In the genomic region with DNA sequence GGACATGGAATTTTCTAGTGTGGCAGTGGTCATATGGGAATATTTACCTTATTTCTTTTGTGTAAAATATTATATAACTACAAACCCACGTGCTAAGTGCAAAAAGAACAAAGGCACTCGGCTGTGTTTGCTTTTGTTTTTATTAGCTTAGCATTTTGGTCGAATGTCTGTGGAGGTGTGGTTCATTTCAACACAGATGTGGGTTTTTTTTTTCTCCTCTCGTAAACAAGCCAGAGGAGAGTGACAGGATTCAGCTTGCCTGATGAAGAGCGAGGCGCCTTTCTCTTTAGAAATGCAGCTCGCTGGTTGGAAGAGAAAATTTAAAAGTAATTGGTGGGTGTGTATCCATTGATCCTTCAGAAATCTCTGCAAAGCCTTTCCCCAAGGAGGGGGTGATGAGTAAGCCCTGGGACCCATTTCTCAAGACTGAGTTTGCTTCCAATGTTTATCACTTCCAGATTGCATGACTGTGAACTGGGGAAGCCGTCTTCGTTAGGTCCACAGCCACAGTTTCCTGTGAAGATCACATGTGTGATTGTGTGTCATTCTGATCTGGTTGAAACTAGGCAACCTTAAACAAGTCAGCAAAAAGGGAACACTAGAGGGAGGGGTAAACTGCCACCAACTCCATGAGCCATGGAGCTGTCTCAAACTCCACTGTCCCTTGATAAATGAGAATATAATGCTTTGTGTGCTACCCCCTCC, we compare ENCODE assay signal across 8 mouse cellular contexts. TPM values are rescaled to one million over a fixed set of nuclear protein-coding genes. Genes with fewer than 3 reads are reported as not detected.
A peak's percentile ranks its signal among the peaks of the same experiment; 100 is the strongest.
DNase-seq lines count a peak whose midpoint lies in the region; ATAC-seq and TF ChIP-seq lines count a peak whose summit lies in the region.

No protein-coding gene starts in this region.

- 0 out of 2 replicates have a peak, but pooled peaks have one; percentile 24 for ATAC-seq in heart, embryonic 14.5 days (ENCODE audit: insufficient number of reproducible peaks, insufficient read depth, low FRiP score, low read depth)
- ATAC-seq in limb, embryonic 13.5 days (ENCODE audit: low FRiP score, low read depth) = peak; percentile 29; the same call in 1 of the 2 replicates
- peak; percentile 25; the same call in 1 of the 2 replicates for ATAC-seq in stomach, embryonic 14.5 days (ENCODE audit: insufficient number of reproducible peaks, insufficient read depth, low FRiP score, low read depth)
- no peak for ATAC-seq in frontal cortex, adult (ENCODE audit: low TSS enrichment)

- in situ Hi-C loops in ES-E14 (cut with MboI; ENCODE audit: low sequenced_read_pairs in 2 of 2, unreplicated experiment in 2 of 2) = no loop called here

- no peaks in the 10 kb centered on the region for H3K9me3 ChIP-seq in ES-E14 (ENCODE audit: control insufficient read depth, insufficient read depth, low read depth, low read length)
- no peaks in the 10 kb centered on the region for H3K9me3 ChIP-seq in heart, embryonic 14.5 days (ENCODE audit: control insufficient read depth, low read length)
- H3K9me3 ChIP-seq in limb, embryonic 13.5 days = no peaks in the 10 kb centered on the region
- no peaks in the 10 kb centered on the region for H3K9me3 ChIP-seq in stomach, embryonic 14.5 days (ENCODE audit: control insufficient read depth, low read depth, low read length)

- no peaks in the 10 kb centered on the region for H3K27me3 ChIP-seq in heart, embryonic 14.5 days (ENCODE audit: control insufficient read depth, insufficient read depth, low read length)
- no peaks in the 10 kb centered on the region for H3K27me3 ChIP-seq in limb, embryonic 13.5 days
- no peaks in the 10 kb centered on the region for H3K27me3 ChIP-seq in stomach, embryonic 14.5 days (ENCODE audit: control insufficient read depth, insufficient read depth, low read length)

- H3K4me3 ChIP-seq in ES-E14 (ENCODE audit: insufficient read depth in 1 of 2, low read depth in 1 of 2, low read length in 2 of 2, poor library complexity in 1 of 2, severe bottlenecking in 1 of 2) = peak overlapping the region in 1 of 2 experiments; percentile 31; a peak in 2 of 4 replicates
- H3K4me3 ChIP-seq in heart, embryonic 14.5 days (ENCODE audit: control insufficient read depth in 1 of 2, insufficient read depth in 1 of 2, low read depth in 1 of 2, low read length in 2 of 2) = peak overlapping the region; percentile 35 to 47
- peak overlapping the region; percentile 52 for H3K4me3 ChIP-seq in limb, embryonic 13.5 days
- H3K4me3 ChIP-seq in stomach, embryonic 14.5 days (ENCODE audit: low read depth, low read length) = peak overlapping the region; percentile 38

- H3K4me2 ChIP-seq in heart, embryonic 14.5 days (ENCODE audit: low read length) = peak overlapping the region; percentile 60
- H3K4me2 ChIP-seq in limb, embryonic 13.5 days (replicated peaks) = peak overlapping the region; percentile 67
- H3K4me2 ChIP-seq in stomach, embryonic 14.5 days (replicated peaks; ENCODE audit: low read depth, low read length) = peak overlapping the region; percentile 39

- H3K4me1 ChIP-seq in ES-E14 (ENCODE audit: control insufficient read depth in 2 of 2, insufficient read depth in 2 of 2, low read length in 2 of 2, poor library complexity in 1 of 2) = peaks cover 8 to 10% of the 10 kb centered on the region in 2 experiments; a peak in 3 of 4 replicates
- H3K4me1 ChIP-seq in heart, embryonic 14.5 days (ENCODE audit: control insufficient read depth in 2 of 2, insufficient read depth in 2 of 2, low read length in 2 of 2) = peaks cover 7 to 16% of the 10 kb centered on the region in 2 experiments
- H3K4me1 ChIP-seq in limb, embryonic 13.5 days = peaks cover 75% of the 10 kb centered on the region
- H3K4me1 ChIP-seq in stomach, embryonic 14.5 days (ENCODE audit: control insufficient read depth, insufficient read depth, low read length) = peaks cover 23% of the 10 kb centered on the region; the same call in 1 of the 2 replicates

- H3K9ac ChIP-seq in ES-E14 (ENCODE audit: insufficient read depth, low read depth, low read length, poor library complexity, severe bottlenecking) = no peak overlapping the region
- peak overlapping the region; percentile 73 for H3K9ac ChIP-seq in heart, embryonic 14.5 days (ENCODE audit: low read length)
- peak overlapping the region; percentile 68 for H3K9ac ChIP-seq in limb, embryonic 13.5 days
- peak overlapping the region; percentile 25; the same call in 1 of the 2 replicates for H3K9ac ChIP-seq in stomach, embryonic 14.5 days (replicated peaks; ENCODE audit: low read depth, low read length)

- 44% methylated on average over 9 of the region's 9 CpGs for WGBS in heart, embryonic 14.5 days
- 4% methylated on average over 9 of the region's 9 CpGs for WGBS in limb, embryonic 13.5 days
- 15% methylated on average over 9 of the region's 9 CpGs for whole genome bisulfite sequencing in stomach, embryonic 14.5 days

- H3K27ac ChIP-seq in ES-E14 (ENCODE audit: insufficient read depth, low read depth, low read length, poor library complexity, severe bottlenecking) = no peak overlapping the region
- H3K27ac ChIP-seq in heart, embryonic 14.5 days (replicated peaks in 1 of 2; ENCODE audit: control insufficient read depth in 1 of 2, insufficient read depth in 1 of 2, low read depth in 2 of 2, low read length in 2 of 2) = peak overlapping the region; percentile 83 to 86
- peak overlapping the region; percentile 95 for H3K27ac ChIP-seq in limb, embryonic 13.5 days
- H3K27ac ChIP-seq in stomach, embryonic 14.5 days (ENCODE audit: low read length) = peak overlapping the region; percentile 91

- peak; percentile 37 for DNase-seq in B cell, adult 2 months
- DNase-seq in ES-E14 (ENCODE audit: low read depth, low spot score) = no peak
- DNase-seq in left cerebral cortex, postnatal 36 days (ENCODE audit: low spot score in 2 of 2) = no peak
- no peak for DNase-seq in urinary bladder, postnatal 4 days (ENCODE audit: low spot score in 2 of 2)

- no peaks in the 10 kb centered on the region for H3K36me3 ChIP-seq in ES-E14 (ENCODE audit: control insufficient read depth, insufficient read depth, low read length, poor library complexity, severe bottlenecking)
- H3K36me3 ChIP-seq in heart, embryonic 14.5 days (ENCODE audit: control insufficient read depth, insufficient read depth, low read length) = no peaks in the 10 kb centered on the region
- H3K36me3 ChIP-seq in limb, embryonic 13.5 days = peaks cover 9% of the 10 kb centered on the region; the same call in 1 of the 2 replicates
- H3K36me3 ChIP-seq in stomach, embryonic 14.5 days (ENCODE audit: control insufficient read depth, insufficient read depth, low read length) = no peaks in the 10 kb centered on the region

- intact Hi-C loops in left cerebral cortex, postnatal 36 days (cut with DNase I) = loop anchor here (5.0 kb wide), 1 partner anchor 47 kb away; no protein-coding TSS in a partner anchor

TF ChIP-seq in ES-E14, 5 proteins besides CTCF, POLR2A, EP300 and RAD21:
- TF ChIP-seq CHD2 (IDR thresholded peaks at IDR 0.05; ENCODE audit: low read depth, low read length) (no peak), ZNF384 (IDR thresholded peaks at IDR 0.05; ENCODE audit: low read depth, low read length) (peak; percentile 53; the same call in 1 of the 2 replicates), ZC3H11A (IDR thresholded peaks at IDR 0.05; ENCODE audit: borderline replicate concordance, low read depth, low read length) (no peak), MAFK (IDR thresholded peaks at IDR 0.05; ENCODE audit: insufficient read depth, low read depth, low read length) (no peak), HCFC1 (IDR thresholded peaks at IDR 0.05; ENCODE audit: borderline replicate concordance, insufficient read depth, low read length) (no peak)

RNA-seq across cellular contexts. Expression of gene Emp1, which starts 1.8 kb away (rescaled TPM):
- total RNA-seq in ES-E14 (2012; rRNA removed) = 49.3 and 61.3 TPM in 2 replicates
- 16.6 and 17.2 TPM in 2 replicates for polyA plus RNA-seq in heart, embryonic 14.5 days (2014; fragmentation: Nextera tagmentation; extraction: Ambion mirVana)
- polyA plus RNA-seq in limb, embryonic 13.5 days (2015; fragmentation: Nextera tagmentation; extraction: Ambion mirVana) = 123 and 127 TPM in 2 replicates
- 28.8 and 32.1 TPM in 2 replicates for polyA plus RNA-seq in stomach, embryonic 14.5 days (2014; fragmentation: Nextera tagmentation; extraction: Ambion mirVana)
- total RNA-seq in left cerebral cortex, postnatal 36 days (2021) = 1 to 10 TPM; 1.3 to 3.7 TPM

RNA-seq across cellular contexts. Expression of gene Pbp2, which starts 54.0 kb away (rescaled TPM):
- total RNA-seq in ES-E14 (2012; rRNA removed) = 0.31 TPM in 1 of 2 replicates, not detected in the other
- polyA plus RNA-seq in heart, embryonic 14.5 days (2014; fragmentation: Nextera tagmentation; extraction: Ambion mirVana) = not detected in 2 replicates
- 0.25 TPM in 1 of 2 replicates, not detected in the other for polyA plus RNA-seq in limb, embryonic 13.5 days (2015; fragmentation: Nextera tagmentation; extraction: Ambion mirVana)
- not detected in 2 replicates for polyA plus RNA-seq in stomach, embryonic 14.5 days (2014; fragmentation: Nextera tagmentation; extraction: Ambion mirVana)
- total RNA-seq in left cerebral cortex, postnatal 36 days (2021) = under 1 TPM in 1 of 2 experiments, not detected in 1; 0.32 TPM

Comparison
In these comparisons a context has a peak if more than half of its experiments do, and no peak if none do; other contexts are left out.
1. DNase-seq: peak in B cell, adult 2 months (2 of 2); none in ES-E14 (single experiment), left cerebral cortex, postnatal 36 days (0 of 2) and urinary bladder, postnatal 4 days (0 of 2).
2. Peak in every context shown above with its lines, with median percentiles within 50 percentile points of each other: H3K4me2 ChIP-seq.